Mouse (Mus musculus) neutrophil, adult 83 days (primary cell): ENCODE data around the gene Phf24. TPM values are rescaled to one million over a fixed set of nuclear protein-coding genes. Genes with fewer than 3 reads are reported as not detected.

Experiments used
- total RNA-seq, 2 experiments: library from RNA; stranded (reverse); gene quantifications; one replicate each; pipeline ENCODE4 v1.2.4; 2023

The Phf24 gene
- total RNA-seq, result not detected

GRCm38 (mm10) chr4:42916617-42917401 lies at the start of gene Phf24:
Phf24 (plus strand) TSS chr4:42916660.

GRCm38 (mm10) chr4:42874134-42874533 lies 42.3 kb upstream of the Phf24 start, which contains the start of gene Fam205c:
Fam205c (minus strand) TSS chr4:42874234.

GRCm38 (mm10) chr4:42949676-42950051 lies 33.2 kb downstream of the Phf24 start, which contains the start of gene Dnajb5:
Dnajb5 (plus strand) TSS chr4:42949814.

GRCm38 (mm10) chr4:42969304-42969703 lies 52.8 kb downstream of the Phf24 start, which contains the start of gene 1700022I11Rik:
1700022I11Rik (plus strand) TSS chr4:42969604.

Other genes with a start within 250 kb of the Phf24 start
- not detected for gene 4930578G10Rik, start 181.1 kb upstream of the Phf24 start, total RNA-seq
- gene Ccl19, start 160.1 kb upstream of the Phf24 start, total RNA-seq, result not detected
- not detected for gene Ccl21a, start 142.7 kb upstream of the Phf24 start, total RNA-seq
- not detected for gene Fam205a1, start 62.8 kb upstream of the Phf24 start, total RNA-seq
- not detected for gene Gm12394, start 59.9 kb upstream of the Phf24 start, total RNA-seq
- not detected for gene Fam205c, start 42.4 kb upstream of the Phf24 start, total RNA-seq
- gene Dnajb5, start 33.2 kb downstream of the Phf24 start, total RNA-seq, result 1 to 10 TPM; 4.1 to 5.1 TPM
- gene 1700022I11Rik, start 52.9 kb downstream of the Phf24 start, total RNA-seq, result not detected
- 100 to 1,000 TPM in 1 of 2 experiments, 10 to 100 TPM in 1; 97.1 to 107 TPM for gene Vcp, start 83.8 kb downstream of the Phf24 start, total RNA-seq
- 10 to 100 TPM; 18.4 to 28.1 TPM for gene Fancg, start 93.8 kb downstream of the Phf24 start, total RNA-seq
- 10 to 100 TPM; 13.7 to 16.0 TPM for gene Pigo, start 109.2 kb downstream of the Phf24 start, total RNA-seq
- gene Stoml2, start 115.0 kb downstream of the Phf24 start, total RNA-seq, result 10 to 100 TPM; 49.0 to 52.8 TPM
- 10 to 100 TPM; 48.7 to 59.6 TPM for gene Fam214b, start 129.6 kb downstream of the Phf24 start, total RNA-seq
- gene Unc13b, start 142.3 kb downstream of the Phf24 start, total RNA-seq, result under 1 TPM; 0.09 to 0.53 TPM